Mouse (Mus musculus) right cerebral cortex, adult 2 months (tissue): ENCODE measurements at regions not wholly inside any gene's neighbourhood (a gene's known extent, or its start where the extent isn't known, plus 50 kb on each side); places are given as distances from the start of the nearest gene placed in this dataset.

Experiments
- DNase-seq, 2 experiments: peaks; one replicate each; pipeline ENCODE4 v3.0.0; 2021 to 2022; ENCODE audit warnings: low spot score in 2 of 2

GRCm38 (mm10) chr13:59874137-59874931 is 51.4 kb upstream of the Tut7 start:
- no peak for DNase-seq
